Mouse (Mus musculus) adrenal gland (tissue): ENCODE measurements at regions not wholly inside any gene's neighbourhood (a gene's known extent, or its start where the extent isn't known, plus 50 kb on each side); places are given as distances from the start of the nearest gene placed in this dataset.

Source experiments
- intact Hi-C: fragments of 180-260 bp; cut with DNase I; formaldehyde crosslinking; loops from one replicate; pipeline ENCODE4 v1.15.1; 2025

- intact Hi-C loops, result no loop called here
Measured at GRCm38 (mm10) chr5:45136696-45137095, 313.3 kb downstream of the Qdpr start.

DNA sequence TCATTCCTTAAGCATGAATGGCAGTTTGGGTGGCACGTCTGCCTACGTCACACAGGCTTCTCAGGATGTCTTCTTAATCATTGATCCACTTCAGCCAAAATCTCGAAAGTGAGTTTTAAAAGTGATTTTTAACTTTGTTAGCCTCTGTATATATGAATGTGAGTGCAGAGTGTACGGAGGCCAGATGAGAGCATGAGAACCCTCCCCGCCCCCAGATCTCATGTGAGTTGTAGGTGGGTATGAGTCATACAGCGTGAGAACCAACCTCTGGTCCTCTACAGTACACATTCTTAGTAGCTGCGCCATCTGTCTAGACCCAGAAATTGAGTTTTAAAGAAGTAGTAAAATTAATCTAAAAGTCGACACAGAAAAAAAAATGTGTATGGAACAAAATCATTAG lies 322.1 kb downstream of the Qdpr start:
- intact Hi-C loops, result no loop called here

GRCm38 (mm10) chr5:45121751-45122280 lies 322.3 kb upstream of the Ldb2 start:
- intact Hi-C loops, result no loop called here

DNA sequence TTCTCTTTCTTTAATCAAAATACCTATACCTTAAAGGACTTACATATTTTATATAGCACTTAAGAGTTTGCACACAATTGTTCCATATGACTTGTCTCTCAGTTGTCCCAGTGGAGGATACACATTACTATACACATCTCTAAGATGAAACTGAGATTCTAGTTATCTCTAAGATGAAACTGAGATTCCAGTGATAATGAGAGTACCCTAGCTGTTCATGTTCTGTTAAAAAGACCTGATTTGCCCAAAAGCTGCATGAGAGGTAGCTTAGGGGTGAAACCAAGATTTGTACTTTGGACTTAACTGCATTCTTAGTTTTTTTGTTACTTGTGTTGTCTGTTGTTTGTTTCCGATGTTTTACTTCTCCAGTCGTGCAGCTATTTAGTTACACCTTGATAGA lies 320.3 kb upstream of the Ldb2 start:
- intact Hi-C loops, result no loop called here

- intact Hi-C loops, result no loop called here
Measured at GRCm38 (mm10) chr5:45111246-45111645, 311.8 kb upstream of the Ldb2 start.

DNA sequence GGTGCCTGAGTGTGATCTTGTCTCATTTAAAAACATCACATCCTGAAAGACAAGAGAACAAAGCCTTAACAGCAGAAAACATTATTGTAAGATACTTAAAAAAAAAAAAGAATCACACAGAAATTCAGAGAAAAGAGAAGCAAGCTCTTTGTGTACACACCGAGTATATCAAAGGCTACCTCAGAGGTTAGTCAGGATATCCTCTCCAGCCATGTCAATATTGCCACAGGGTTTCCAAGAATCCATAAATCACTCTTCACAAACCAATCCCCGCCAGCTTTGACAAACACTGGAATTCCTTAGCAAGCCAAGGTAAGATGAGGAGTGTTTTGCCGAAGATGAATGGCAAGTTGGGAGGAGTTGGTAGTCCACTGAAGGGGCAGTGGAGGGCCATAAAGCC lies 311.3 kb upstream of the Ldb2 start:
- intact Hi-C loops, result no loop called here

DNA sequence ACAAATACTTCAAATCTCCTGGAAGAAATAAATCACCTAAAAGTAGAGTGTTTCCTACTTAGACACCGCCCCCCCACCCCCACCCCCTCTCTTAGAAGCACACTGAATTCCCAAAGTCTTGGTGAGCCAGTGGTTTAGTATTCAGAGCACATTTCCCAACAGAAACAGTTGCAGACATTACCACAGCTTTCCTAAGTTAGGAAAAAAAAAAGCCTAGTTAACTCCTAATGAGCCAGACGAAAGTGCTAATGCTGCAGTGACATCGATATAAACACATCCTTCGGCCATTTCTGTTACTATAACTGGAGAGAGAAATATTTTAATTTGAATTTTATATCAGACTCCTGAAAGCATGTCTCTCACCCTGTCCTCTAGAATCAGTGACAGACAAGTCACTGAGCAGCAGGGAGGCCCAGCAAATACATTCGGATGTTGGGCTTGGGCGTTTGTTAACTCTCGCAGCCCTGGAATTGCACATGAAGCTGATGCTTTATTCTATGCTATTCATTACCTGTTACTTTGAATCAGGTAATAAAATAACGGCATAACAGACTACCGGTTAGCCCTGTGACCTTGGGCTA lies 305.8 kb upstream of the Ldb2 start:
- intact Hi-C loops, result no loop called here

DNA sequence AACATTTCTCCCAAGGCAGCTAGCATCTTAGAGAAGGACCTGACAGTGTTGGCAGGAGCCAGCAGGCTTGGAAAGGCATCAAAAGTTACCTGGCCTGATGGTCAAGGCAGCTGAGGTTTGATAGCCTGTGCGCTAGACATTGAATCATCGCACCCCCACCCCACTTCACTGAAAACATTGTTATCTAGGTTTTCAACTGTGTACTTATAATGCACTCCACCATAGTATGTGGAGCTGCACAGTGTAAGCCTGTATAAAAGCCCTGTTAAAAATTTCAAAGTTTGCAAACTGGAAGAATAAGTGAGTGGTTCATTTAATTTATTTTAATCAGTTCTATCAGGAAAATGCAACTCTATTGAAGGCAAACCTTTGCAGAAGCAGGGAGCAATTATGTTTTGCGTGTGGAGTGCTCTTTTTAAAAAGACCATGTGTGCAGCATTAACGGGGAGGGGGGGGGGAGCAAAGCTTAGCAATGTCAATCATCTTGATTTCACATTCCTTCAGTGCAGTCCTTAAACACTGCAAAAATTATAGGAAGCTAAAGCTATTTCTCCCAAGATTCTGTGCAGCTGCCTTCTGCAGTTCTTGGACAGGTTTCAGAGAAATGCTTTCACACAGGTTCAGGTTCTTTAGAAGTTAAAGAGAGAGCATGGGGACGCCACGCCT lies 304.4 kb upstream of the Ldb2 start:
- intact Hi-C loops, result no loop called here

GRCm38 (mm10) chr5:45102661-45103060 lies 303.2 kb upstream of the Ldb2 start:
- intact Hi-C loops, result no loop called here

DNA sequence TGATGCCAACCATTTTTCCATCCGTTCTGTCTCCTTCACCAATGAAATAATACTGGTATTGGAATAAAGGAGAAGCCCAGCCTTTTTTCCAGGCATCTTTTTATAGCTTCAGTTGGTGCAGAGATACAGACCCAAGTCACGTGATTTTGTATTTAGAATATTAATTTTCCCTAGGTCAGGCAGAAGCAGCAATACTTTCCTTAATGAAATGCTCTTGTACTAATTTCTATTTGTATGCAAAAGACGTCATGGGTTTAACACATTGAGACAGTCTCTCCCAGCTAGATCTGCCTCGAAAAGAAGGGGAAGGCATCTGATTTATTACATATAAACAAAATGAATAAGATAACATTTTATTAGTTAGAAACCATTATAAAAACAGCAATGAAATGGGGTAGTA lies 302.3 kb upstream of the Ldb2 start:
- intact Hi-C loops, result no loop called here

DNA sequence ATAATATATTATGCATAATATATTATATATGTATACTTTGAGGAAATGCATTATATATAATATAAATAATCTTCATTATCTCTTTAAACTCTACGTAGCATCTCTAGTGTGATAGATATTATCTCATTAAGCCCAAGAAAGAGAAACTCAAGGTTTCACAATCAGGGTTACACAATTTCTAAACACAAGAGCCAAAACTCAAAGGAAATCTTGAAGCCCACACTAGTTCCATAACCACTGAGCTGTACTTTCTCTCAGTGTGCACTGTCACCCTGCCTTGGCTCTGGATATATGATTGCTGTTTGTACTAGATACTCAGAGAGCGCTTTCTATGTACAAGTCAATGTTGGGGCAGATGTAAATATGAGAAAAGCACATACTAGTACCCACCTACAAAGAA lies 299.6 kb upstream of the Ldb2 start:
- intact Hi-C loops, result no loop called here

- intact Hi-C loops, result no loop called here
Measured at GRCm38 (mm10) chr5:45097941-45098340, 298.5 kb upstream of the Ldb2 start.

DNA sequence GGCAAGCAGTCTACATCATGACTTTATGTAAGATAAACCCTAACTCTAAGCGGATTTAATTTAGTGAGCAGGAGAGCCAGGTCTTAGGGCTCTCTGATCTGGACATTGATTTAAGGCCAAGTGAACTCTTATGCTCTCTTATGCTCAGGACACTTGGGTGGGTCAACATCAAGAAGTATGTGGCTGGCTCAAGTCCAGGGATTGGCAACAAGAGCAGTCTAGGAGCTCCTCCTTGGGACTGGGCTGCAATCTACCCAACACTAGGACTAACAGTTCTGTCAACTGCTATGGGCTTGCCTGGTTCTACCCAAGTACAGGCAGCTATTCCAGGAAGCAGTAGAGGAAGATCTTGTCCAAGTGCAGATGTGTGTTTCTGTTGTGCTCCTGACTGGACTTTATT lies 285.3 kb upstream of the Ldb2 start:
- intact Hi-C loops, result no loop called here

GRCm38 (mm10) chr5:45082601-45083000 lies 283.1 kb upstream of the Ldb2 start:
- intact Hi-C loops, result no loop called here

GRCm38 (mm10) chr5:45076347-45076890 lies 276.9 kb upstream of the Ldb2 start:
- intact Hi-C loops, result no loop called here

DNA sequence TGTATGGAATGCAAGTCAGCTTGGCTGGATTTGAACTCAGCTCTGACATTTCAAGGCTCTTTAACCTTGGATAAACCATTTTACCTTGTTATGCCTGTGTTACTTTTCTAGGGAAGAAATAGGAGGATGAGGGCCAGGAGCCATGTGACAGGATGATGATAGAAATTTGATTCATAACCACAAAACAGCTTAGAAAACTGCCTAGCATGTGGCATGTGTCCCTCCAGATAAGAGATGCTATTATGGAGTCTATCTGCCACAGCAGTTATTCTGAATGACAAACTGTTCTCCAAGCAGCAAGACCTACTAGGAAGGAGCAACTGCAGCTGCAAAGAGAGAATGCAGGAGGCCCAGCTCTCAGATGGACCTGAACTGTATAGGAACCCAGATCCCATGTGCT lies 275.7 kb upstream of the Ldb2 start:
- intact Hi-C loops, result no loop called here

GRCm38 (mm10) chr5:45072529-45072928 lies 273.0 kb upstream of the Ldb2 start:
- intact Hi-C loops, result no loop called here

DNA sequence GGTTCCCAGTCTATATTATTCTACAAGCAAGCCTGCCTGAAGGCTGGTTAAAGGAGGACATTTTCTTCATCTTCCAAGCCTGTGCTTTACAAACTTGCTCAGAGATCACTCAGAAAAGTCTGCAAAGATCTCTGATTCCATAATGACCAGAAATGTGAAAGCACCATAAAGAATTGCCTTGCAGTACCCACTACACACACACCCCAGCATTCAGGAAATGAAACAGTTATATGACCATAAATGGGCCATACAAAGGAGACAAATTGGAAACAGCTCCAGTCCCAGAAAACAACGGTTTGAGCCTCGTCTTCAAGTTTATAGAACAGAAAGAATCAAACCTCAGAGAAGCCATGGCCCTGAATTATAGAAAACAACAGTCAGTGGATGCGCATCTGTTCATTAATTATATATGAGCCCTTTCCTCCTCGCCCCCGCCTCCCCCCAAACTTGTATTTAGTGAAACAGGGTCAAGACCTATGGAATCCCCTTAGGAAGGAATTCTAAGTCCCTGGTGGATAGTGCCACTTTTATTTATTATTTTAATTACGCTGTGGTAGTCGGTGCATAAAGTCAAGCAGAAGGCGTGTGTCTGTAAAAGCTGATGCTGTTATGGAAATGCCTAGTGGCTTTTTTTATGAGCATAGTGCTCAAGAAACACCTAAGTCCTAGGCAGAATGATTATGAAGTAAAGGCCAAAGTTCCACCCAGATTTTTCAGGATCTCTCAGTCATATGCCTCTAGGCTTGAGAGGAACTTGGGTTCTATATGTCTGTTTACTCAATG lies 266.6 kb upstream of the Ldb2 start:
- intact Hi-C loops, result no loop called here

GRCm38 (mm10) chr5:45062567-45062966 lies 263.1 kb upstream of the Ldb2 start:
- intact Hi-C loops, result no loop called here

DNA sequence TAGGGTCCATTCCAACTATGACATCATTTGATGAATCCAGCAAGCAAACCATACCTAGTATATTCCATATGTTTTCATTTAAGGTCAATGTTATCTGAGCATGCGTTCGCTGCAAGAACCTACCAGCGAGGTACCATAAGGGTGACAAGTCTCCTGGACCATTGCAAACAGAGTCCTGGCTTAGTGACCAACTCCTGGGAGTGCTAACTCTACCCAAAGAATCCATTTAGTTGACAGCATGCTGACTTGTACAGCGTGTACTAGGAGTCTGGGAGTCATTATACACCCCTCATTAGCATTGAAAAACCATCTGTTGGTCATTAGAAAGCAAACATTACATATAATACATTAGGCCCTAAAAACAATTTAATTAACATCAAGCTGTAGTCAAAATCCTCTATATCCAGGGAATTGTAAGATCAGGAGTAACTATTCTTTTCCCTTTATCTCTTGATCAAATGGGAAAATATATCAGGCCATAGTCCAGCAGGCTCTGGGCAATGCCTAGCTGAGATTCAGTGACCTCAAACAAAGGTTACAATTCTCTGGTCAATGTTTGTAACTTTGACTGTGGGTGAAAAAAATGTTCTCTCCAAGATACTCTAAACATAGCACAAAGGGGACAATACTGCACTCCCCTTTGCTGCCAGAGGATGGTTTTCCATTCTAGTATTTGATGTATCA lies 255.9 kb upstream of the Ldb2 start:
- intact Hi-C loops, result no loop called here

GRCm38 (mm10) chr5:45049410-45049809 lies 249.9 kb upstream of the Ldb2 start:
- intact Hi-C loops, result no loop called here

DNA sequence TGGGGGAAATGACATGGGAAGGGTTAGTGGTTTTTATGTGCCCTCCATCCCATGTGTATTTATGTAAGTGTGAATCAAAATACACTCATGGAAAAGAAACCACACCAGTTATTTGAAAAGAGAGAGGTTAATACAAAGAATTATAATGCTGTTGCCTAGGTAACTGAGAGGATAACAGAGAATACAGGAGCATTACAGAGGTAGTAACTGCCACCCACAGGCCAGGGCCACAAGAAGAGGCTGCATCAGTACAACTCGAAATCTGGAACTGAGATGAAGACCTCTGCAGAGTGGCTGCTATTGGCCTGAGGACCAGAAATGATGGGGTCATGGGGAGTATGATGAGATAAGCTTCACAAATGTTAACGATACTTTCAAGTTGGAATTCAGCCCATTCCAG lies 243.4 kb upstream of the Ldb2 start:
- intact Hi-C loops, result no loop called here
